Mouse (Mus musculus) midbrain, embryonic 13.5 days (tissue): ENCODE results near the gene Atf7ip. TPM values are rescaled to one million over a fixed set of nuclear protein-coding genes. Genes with fewer than 3 reads are reported as not detected.

Source experiments
- ATAC-seq: fragments of 200-750 bp; cut with Nextera tagmentation; 2 replicates; pipeline ENCODE4 v1.8.0; 2017; ENCODE audit warnings: mild to moderate bottlenecking, moderate TSS enrichment, moderate library complexity
- H3K27ac ChIP-seq: fragments of 300-500 bp; sonication (generic); 2 replicates; pipeline ENCODE4 v1.5.1; 2015; ENCODE audit warnings: inconsistent platforms, mild to moderate bottlenecking, moderate library complexity
- H3K27me3 ChIP-seq: fragments of 300-500 bp; sonication (generic); 2 replicates; pipeline ENCODE4 v1.6.1; 2015; ENCODE audit warnings: mild to moderate bottlenecking, inconsistent platforms
- H3K36me3 ChIP-seq: fragments of 300-500 bp; sonication (generic); 2 replicates; pipeline ENCODE4 v1.6.1; 2015; ENCODE audit warnings: mild to moderate bottlenecking, inconsistent platforms
- H3K4me1 ChIP-seq: fragments of 300-500 bp; sonication (generic); replicated peaks from 2 replicates; pipeline ENCODE4 v1.6.1; 2015; ENCODE audit warnings: inconsistent platforms
- H3K4me2 ChIP-seq: fragments of 300-500 bp; sonication (generic); replicated peaks from 2 replicates; pipeline ENCODE4 v1.6.1; 2015; ENCODE audit warnings: moderate library complexity, mild to moderate bottlenecking, inconsistent platforms
- H3K4me3 ChIP-seq: fragments of 300-500 bp; sonication (generic); replicated peaks from 2 replicates; pipeline ENCODE4 v1.5.1; 2015; ENCODE audit warnings: mild to moderate bottlenecking, inconsistent platforms
- H3K9ac ChIP-seq: fragments of 300-500 bp; sonication (generic); replicated peaks from 2 replicates; pipeline ENCODE4 v1.6.1; 2015; ENCODE audit warnings: mild to moderate bottlenecking, inconsistent platforms
- H3K9me3 ChIP-seq: fragments of 300-500 bp; sonication (generic); 2 replicates; pipeline ENCODE4 v1.6.1; 2016; ENCODE audit warnings: mild to moderate bottlenecking, inconsistent platforms
- WGBS: fragments of 180-500 bp; shearing (Covaris S2); methylation state at CpG from one replicate; pipeline ENCODE4 v1.1.7; 2015; 5-methylcytosine and 5-hydroxymethylcytosine counted together
- polyA plus RNA-seq: library from polyadenylated mRNA; unstranded; fragments of >200 nt; fragmentation: Nextera tagmentation; extraction: Ambion mirVana; gene quantifications from 2 replicates; pipeline ENCODE4 v1.2.1, GENCODE M21; 2015

Atf7ip gene
- polyA plus RNA-seq, 1 experiment from 2014 or later, result 49.9 TPM

DNA sequence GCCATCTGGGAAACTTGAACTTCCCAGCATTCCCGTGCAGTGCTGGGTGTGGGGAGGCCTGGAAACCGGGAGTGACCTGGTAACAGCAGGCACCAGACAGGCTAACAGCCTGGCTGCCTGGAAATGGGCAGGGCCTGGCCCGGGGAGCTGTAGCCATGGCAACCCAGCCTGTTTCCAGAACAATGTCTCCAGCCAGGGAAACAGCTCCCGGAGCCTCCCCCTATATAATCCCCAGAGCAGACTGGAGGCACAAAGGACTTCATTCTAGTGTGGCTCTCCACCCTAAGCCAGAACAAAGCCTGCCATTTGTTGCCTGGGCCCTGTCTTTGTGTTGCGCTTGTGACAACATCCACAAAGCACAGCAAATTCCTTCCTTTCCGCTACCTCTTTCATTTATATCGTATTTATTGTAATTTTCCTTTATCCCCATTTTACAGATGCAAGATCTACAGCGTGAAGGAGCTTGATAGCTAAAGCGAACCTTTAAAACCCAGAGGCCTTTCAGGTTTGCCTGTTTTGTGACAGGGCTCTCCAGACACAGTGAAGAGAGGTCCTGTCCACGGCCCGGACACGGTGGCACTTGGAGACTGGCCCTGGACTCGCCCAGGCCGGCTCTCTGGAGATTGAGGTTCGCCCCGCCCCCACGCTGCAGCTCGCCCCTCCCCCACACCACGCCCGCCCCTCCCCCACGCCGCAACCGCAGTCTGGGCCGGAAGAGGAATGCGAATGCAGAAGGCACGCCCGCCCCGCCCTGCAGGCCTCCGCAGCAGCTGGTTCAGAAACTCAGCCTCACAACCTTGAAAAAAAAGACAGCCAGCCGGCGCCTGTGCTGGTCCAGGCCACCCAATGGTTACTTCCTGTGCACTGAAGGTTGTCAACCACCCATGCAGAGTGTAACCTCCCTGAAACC lies 35.4 kb upstream of the Atf7ip start:
- 2% methylated on average over 31 of the region's 31 CpGs for WGBS
- ATAC-seq, result peak; percentile 85
- H3K9ac ChIP-seq, result no peak overlapping the region

GRCm38 (mm10) chr6:136471601-136472000 lies 34.4 kb upstream of the Atf7ip start:
- peaks cover 4% of the 10 kb centered on the region; the same call in 1 of the 2 replicates for H3K9me3 ChIP-seq
- H3K27ac ChIP-seq, result peak overlapping the region; percentile 96
- H3K4me2 ChIP-seq, result no peak overlapping the region
- WGBS, result 18% methylated on average over 5 of the region's 5 CpGs
- no peak overlapping the region for H3K4me3 ChIP-seq
- H3K9ac ChIP-seq, result no peak overlapping the region
- no peaks in the 10 kb centered on the region for H3K36me3 ChIP-seq
- peaks cover 45% of the 10 kb centered on the region for H3K4me1 ChIP-seq
- no peaks in the 10 kb centered on the region for H3K27me3 ChIP-seq
- no peak for ATAC-seq

More for the DNA sequence above, 35.4 kb upstream of the Atf7ip start:
- H3K27me3 ChIP-seq, result no peaks in the 10 kb centered on the region
- no peak overlapping the region for H3K4me3 ChIP-seq
- no peaks in the 10 kb centered on the region for H3K36me3 ChIP-seq
- H3K27ac ChIP-seq, result peak overlapping the region; percentile 96
- peak overlapping the region; percentile 12; the same call in 1 of the 2 replicates for H3K4me2 ChIP-seq
- H3K4me1 ChIP-seq, result peaks cover 49% of the 10 kb centered on the region
- peaks cover 4% of the 10 kb centered on the region; the same call in 1 of the 2 replicates for H3K9me3 ChIP-seq

DNA sequence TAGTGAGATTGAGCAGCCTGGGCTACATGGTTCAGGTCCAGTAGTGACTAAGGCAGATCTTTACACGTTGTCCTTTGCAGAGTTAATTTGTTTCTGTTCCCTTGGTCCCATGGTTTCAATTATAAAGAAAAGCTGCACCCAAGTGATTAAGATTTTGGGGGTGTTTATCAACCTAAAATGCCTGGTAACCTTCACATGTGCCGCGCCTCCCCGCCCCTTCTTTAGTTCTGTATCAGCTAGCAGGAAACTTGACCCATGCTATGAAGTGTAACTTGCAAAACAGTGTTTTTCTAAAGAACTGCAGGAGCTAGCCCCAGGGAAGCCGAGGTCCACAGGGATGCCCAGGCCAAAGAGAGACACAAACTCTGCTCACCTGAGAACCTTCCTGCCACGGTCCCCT lies 33.2 kb upstream of the Atf7ip start:
- ATAC-seq, result no peak
- 71% methylated on average over 6 of the region's 6 CpGs for WGBS
- H3K9me3 ChIP-seq, result peaks cover 4% of the 10 kb centered on the region; the same call in 1 of the 2 replicates
- no peak overlapping the region for H3K4me3 ChIP-seq
- H3K36me3 ChIP-seq, result no peaks in the 10 kb centered on the region
- peaks cover 42% of the 10 kb centered on the region for H3K4me1 ChIP-seq
- H3K27me3 ChIP-seq, result no peaks in the 10 kb centered on the region
- H3K4me2 ChIP-seq, result no peak overlapping the region
- H3K27ac ChIP-seq, result no peak overlapping the region; the same call in 1 of the 2 replicates
- no peak overlapping the region for H3K9ac ChIP-seq

- Histone ChIP-seq H3K9me3 (peaks cover 4% of the 10 kb centered on the region; the same call in 1 of the 2 replicates), H3K36me3 (no peaks in the 10 kb centered on the region), H3K4me2 (no peak overlapping the region), H3K9ac (no peak overlapping the region), H3K27ac (no peak overlapping the region), H3K4me1 (peaks cover 40% of the 10 kb centered on the region), H3K4me3 (no peak overlapping the region), H3K27me3 (no peaks in the 10 kb centered on the region)
- 80% methylated on average over 11 of the region's 11 CpGs for WGBS
- ATAC-seq, result no peak
These were observed 32.4 kb upstream of the Atf7ip start for GRCm38 (mm10) chr6:136473472-136474129.

- Histone ChIP-seq H3K4me3 (no peak overlapping the region), H3K4me2 (no peak overlapping the region), H3K4me1 (peaks cover 28% of the 10 kb centered on the region), H3K27ac (no peak overlapping the region), H3K9ac (no peak overlapping the region), H3K36me3 (no peaks in the 10 kb centered on the region), H3K27me3 (no peaks in the 10 kb centered on the region), H3K9me3 (no peaks in the 10 kb centered on the region)
- 14% methylated on average over 6 of the region's 6 CpGs for WGBS
- ATAC-seq, result no peak
These were observed 30.7 kb upstream of the Atf7ip start for GRCm38 (mm10) chr6:136475171-136475860.

DNA sequence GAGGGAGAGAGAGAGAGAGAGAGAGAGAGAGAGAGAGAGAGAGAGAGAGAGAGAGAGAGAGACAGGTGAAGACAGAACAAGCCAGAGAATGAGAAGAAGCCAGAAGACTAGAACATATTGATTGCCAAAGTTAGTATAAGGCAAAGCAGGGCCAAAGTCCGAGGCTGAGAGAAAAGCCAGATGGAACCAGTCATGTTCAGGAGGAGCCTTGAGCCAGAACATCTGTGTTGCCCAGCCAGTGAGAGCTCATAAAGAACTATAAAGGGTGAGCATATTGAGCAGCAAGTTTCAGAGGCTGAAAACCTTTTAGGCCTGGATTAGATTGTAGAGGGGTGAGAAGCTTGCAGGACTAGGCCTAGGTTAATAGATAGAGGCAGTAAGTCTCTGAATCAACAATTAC lies 28.1 kb upstream of the Atf7ip start:
- Histone ChIP-seq H3K9me3 (peaks cover 11% of the 10 kb centered on the region; the same call in 1 of the 2 replicates), H3K9ac (no peak overlapping the region), H3K4me1 (peaks cover 10% of the 10 kb centered on the region), H3K27me3 (no peaks in the 10 kb centered on the region), H3K27ac (no peak overlapping the region), H3K4me2 (no peak overlapping the region), H3K4me3 (no peak overlapping the region), H3K36me3 (no peaks in the 10 kb centered on the region)
- no peak for ATAC-seq
- WGBS, result 77% methylated on average over 1 of the region's 1 CpGs

DNA sequence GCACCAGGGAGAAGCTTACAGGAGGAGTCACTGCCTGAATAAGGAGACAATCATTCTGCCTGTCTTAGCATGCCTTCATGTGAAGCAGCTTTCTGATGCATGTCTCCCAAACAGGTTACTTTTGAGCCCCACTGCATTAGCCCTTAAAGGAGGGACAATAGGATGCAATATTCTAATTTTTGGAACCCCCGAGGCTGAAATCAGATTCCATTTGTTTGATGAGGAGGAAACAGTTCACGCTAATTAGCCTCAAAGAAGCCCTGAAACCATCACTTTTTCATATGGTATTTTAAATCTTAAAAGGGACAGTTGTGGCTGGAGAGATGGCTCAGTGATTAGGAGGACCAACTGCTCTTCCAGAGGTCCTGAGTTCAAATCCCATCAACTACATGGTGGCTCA lies 22.4 kb upstream of the Atf7ip start:
- H3K4me1 ChIP-seq, result peaks cover 6% of the 10 kb centered on the region; the same call in 1 of the 2 replicates
- no peak overlapping the region for H3K27ac ChIP-seq
- no peaks in the 10 kb centered on the region for H3K27me3 ChIP-seq
- WGBS, result 84% methylated on average over 2 of the region's 2 CpGs
- ATAC-seq, result no peak
- H3K36me3 ChIP-seq, result no peaks in the 10 kb centered on the region
- H3K4me2 ChIP-seq, result no peak overlapping the region
- H3K9ac ChIP-seq, result no peak overlapping the region
- peaks cover 15% of the 10 kb centered on the region; the same call in 1 of the 2 replicates for H3K9me3 ChIP-seq
- no peak overlapping the region for H3K4me3 ChIP-seq

DNA sequence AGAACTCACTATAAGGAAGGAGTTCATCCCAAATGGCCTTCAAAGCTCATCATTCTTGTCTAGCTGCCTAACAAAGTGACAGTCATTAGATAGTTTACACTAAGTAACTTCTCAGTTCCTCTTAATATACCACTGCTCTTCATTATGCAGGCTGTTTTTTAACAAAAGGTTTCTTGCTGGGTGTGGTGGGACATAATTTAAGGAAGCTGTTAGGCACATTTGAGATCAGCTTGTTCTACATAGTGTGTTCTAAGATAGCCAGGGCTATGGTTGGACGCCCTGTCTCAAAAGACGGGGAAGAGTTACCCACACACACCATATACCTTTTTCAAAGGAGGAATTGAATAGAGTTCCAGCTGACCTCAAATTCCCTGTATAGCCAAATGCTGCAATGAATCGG lies 21.9 kb upstream of the Atf7ip start:
- H3K9ac ChIP-seq, result no peak overlapping the region
- no peak for ATAC-seq
- no peaks in the 10 kb centered on the region for H3K36me3 ChIP-seq
- H3K4me1 ChIP-seq, result peaks cover 6% of the 10 kb centered on the region; the same call in 1 of the 2 replicates
- no peak overlapping the region for H3K27ac ChIP-seq
- H3K4me3 ChIP-seq, result no peak overlapping the region
- H3K27me3 ChIP-seq, result no peaks in the 10 kb centered on the region
- 91% methylated on average over 3 of the region's 3 CpGs for WGBS
- peaks cover 15% of the 10 kb centered on the region; the same call in 1 of the 2 replicates for H3K9me3 ChIP-seq
- no peak overlapping the region for H3K4me2 ChIP-seq

- H3K9ac ChIP-seq, result no peak overlapping the region
- H3K27ac ChIP-seq, result no peak overlapping the region
- peaks cover 11% of the 10 kb centered on the region; the same call in 1 of the 2 replicates for H3K9me3 ChIP-seq
- H3K4me1 ChIP-seq, result peaks cover 6% of the 10 kb centered on the region; the same call in 1 of the 2 replicates
- no peaks in the 10 kb centered on the region for H3K36me3 ChIP-seq
- no peak for ATAC-seq
- no peak overlapping the region for H3K4me3 ChIP-seq
- no peak overlapping the region for H3K4me2 ChIP-seq
- 56% methylated on average over 4 of the region's 4 CpGs for WGBS
- H3K27me3 ChIP-seq, result no peaks in the 10 kb centered on the region
These were observed 19.8 kb upstream of the Atf7ip start for GRCm38 (mm10) chr6:136486166-136486565.

- no peaks in the 10 kb centered on the region for H3K36me3 ChIP-seq
- 67% methylated on average over 36 of the region's 36 CpGs for WGBS
- peak overlapping the region; percentile 45 for H3K4me2 ChIP-seq
- peaks cover 6% of the 10 kb centered on the region; the same call in 1 of the 2 replicates for H3K4me1 ChIP-seq
- no peaks in the 10 kb centered on the region for H3K27me3 ChIP-seq
- no peak overlapping the region for H3K9ac ChIP-seq
- no peak overlapping the region for H3K27ac ChIP-seq
- ATAC-seq, result peak; percentile 17; the same call in 1 of the 2 replicates
- H3K9me3 ChIP-seq, result peaks cover 9% of the 10 kb centered on the region; the same call in 1 of the 2 replicates
- peak overlapping the region; percentile 14; the same call in 1 of the 2 replicates for H3K4me3 ChIP-seq
These were observed 19.0 kb upstream of the Atf7ip start for GRCm38 (mm10) chr6:136486801-136487553.

DNA sequence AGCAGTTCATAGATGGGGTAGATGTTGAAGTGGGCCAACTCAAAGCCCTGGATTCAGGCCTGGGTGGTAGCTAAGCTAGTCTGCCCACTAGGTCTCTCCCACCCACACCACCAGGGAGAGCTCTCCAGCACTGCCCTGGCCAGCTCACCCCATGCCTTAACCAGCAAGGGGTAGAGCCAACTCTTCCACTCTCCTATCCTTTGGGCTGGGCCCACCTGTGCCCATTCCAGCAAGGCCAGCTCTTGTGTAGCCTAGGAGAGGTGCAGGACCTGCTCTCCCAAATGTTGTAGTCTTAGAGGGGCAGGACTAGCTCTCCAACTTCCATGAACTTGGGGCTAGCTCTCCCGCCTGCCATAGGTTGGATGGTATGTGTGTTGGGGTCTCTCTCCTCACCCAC lies 18.4 kb upstream of the Atf7ip start:
- ATAC-seq, result peak; percentile 56
- WGBS, result 95% methylated on average over 1 of the region's 1 CpGs
- Histone ChIP-seq H3K36me3 (no peaks in the 10 kb centered on the region), H3K4me1 (peaks cover 6% of the 10 kb centered on the region; the same call in 1 of the 2 replicates), H3K27me3 (no peaks in the 10 kb centered on the region), H3K4me3 (no peak overlapping the region), H3K27ac (no peak overlapping the region), H3K9me3 (peaks cover 6% of the 10 kb centered on the region; the same call in 1 of the 2 replicates), H3K9ac (no peak overlapping the region), H3K4me2 (no peak overlapping the region)
